Mouse (Mus musculus): ENCODE measurements at regions not wholly inside any gene's neighbourhood (a gene's known extent, or its start where the extent isn't known, plus 50 kb on each side); places are given as distances from the start of the nearest gene placed in this dataset.

DNA sequence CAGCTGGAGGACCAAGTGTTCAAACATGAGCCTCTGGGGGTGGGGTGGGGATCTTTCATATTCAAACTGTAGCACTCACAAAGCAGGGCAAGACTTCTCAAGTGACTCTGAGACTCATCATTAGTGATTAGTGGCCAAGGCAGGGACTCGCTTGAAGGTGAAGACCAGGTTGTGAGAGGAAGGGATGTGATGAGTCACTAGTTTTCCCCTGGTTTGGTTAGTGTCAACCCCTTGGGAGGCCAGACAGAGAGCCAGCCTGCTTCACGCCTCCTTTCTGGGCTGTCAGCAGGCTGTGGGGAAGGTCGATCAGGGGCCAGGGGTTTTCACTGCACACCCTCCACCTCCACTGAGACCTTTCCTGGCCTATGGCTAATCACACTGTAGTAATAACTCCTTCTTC lies 65.2 kb downstream of the Slc30a10 start:
- DNase-seq (ENCODE audit: low read depth, low spot score), result no peak

DNA sequence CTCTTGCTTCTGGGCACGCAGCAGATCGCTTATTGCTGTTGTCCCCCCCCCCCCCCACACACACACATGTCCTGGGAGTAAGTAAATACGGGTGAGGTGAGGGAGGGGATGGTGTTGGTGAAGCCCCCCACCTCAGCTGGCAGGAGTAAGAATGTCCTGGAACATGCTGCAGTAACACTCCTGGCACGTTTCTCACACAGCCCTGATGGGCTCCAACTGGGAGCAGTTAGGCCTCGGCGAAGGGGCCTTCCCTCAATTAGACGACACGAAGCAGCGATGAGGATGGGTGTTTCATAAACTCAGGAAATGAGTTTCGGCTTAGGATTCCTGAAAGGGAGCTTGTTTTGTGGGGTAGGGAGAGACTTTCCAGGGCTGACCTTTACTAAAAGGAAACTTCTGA lies 69.4 kb downstream of the Slc30a10 start:
- no peak for DNase-seq (ENCODE audit: low read depth, low spot score)

DNA sequence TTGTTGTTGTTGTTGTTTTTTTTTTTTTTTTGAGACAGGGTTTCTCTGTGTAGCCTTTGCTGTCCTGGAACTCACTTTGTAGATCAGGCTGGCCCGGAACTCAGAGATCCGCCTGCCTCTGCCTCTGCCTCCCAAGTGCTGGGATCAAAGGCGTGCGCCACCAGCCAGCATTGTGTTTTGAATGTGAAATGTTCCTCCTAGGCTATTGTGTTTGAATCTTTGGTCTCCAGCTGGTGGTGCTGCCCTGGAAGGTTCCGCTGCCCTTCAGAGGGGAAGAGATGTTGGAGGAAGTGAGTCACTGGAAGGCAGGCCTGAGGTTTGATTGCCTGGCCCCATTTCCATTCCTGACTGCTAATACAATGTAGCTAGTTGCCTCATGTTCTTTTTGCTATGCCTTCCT lies 78.8 kb downstream of the Slc30a10 start:
- no peak for DNase-seq (ENCODE audit: low read depth, low spot score)

GRCm38 (mm10) chr1:185534129-185534528 lies 79.5 kb downstream of the Slc30a10 start:
- no peak for DNase-seq (ENCODE audit: low read depth, low spot score)

GRCm38 (mm10) chr1:185535321-185535720 lies 80.7 kb downstream of the Slc30a10 start:
- DNase-seq (ENCODE audit: low read depth, low spot score), result no peak

- DNase-seq (ENCODE audit: low read depth, low spot score), result no peak
Measured at GRCm38 (mm10) chr1:185537236-185537635, 82.6 kb downstream of the Slc30a10 start.

DNA sequence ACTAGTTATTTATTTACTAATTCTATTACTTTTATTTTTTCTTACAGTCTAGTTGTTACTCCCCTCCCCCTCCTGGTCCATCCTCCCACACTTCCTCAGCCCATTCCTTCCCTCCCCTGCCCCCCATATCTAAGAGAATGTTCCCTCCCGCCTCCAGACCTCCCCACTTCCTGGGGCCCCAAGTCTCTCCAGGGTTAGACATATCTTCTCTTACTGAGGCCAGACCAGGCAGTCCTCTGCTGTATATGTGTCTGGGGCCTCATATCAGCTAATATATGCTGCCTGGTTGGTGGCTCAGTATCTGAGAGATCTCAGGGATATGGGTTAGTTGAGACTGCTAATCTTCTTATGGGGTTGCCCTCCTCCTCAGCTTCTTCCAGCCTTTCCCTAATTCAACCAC lies 84.8 kb downstream of the Slc30a10 start:
- no peak for DNase-seq (ENCODE audit: low read depth, low spot score)

- DNase-seq (ENCODE audit: low read depth, low spot score), result peak; percentile 45
Measured at GRCm38 (mm10) chr1:185546346-185546745, 91.7 kb downstream of the Slc30a10 start.

DNA sequence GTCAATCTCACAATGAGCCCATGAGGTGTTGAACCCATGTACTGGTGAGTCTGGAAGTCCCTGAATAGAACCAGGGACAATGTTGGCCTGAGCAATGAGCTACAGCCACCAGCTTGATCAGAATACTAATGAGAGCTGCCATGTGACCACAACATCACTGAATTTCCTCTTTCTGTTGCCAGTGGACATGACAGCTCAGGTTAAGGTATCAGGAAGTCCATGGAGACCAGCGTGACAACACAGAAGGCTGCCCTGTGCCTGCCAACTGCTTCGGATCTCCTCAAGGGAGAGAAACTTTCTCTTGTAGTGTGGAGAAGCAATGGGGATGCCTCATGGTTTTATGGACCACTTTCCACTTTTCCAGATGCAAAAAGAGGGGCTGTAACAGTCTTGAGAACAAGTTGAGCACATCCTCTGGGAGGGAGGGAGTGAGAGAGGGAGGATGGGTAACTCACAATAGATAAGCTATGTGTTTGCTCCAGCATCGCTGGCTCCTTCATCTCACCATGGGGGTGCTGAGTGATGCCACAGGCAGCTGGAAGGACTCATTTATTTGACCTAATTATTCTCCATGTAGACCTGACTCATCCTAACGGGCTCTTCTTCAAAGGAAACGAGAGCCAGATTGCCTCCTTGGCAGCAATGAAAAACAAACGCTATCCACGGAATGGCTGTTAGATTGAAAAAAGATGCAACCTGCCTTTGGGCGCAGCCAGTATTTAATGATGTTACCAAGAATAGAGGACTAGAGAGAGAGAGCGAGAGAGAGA lies 118.3 kb downstream of the Slc30a10 start:
- DNase-seq (ENCODE audit: low read depth, low spot score), result peak; percentile 18

GRCm38 (mm10) chr1:185574978-185575377 lies 120.3 kb downstream of the Slc30a10 start:
- no peak for DNase-seq (ENCODE audit: low read depth, low spot score)

DNA sequence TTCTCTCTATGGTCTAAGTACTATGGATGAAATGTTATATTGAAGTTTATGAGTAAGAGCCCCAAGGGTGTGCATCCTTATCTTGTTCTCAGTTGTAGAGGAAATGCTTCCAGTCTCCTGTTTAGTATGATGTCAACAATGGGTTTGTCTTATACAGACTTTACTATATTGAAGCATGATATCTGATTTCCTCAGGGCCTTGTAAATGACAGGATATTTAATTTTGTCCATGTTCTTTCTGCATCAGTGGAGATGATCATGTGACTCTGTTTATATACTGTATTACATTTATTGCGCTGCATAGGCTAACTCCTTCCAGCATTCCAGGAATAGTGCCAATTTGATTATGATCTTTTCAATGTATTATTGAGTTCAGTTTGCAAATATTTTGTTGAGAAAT lies 125.2 kb downstream of the Slc30a10 start:
- no peak for DNase-seq (ENCODE audit: low read depth, low spot score)

GRCm38 (mm10) chr1:185585191-185585870 lies 130.7 kb downstream of the Slc30a10 start:
- no peak for DNase-seq (ENCODE audit: low read depth, low spot score)

DNA sequence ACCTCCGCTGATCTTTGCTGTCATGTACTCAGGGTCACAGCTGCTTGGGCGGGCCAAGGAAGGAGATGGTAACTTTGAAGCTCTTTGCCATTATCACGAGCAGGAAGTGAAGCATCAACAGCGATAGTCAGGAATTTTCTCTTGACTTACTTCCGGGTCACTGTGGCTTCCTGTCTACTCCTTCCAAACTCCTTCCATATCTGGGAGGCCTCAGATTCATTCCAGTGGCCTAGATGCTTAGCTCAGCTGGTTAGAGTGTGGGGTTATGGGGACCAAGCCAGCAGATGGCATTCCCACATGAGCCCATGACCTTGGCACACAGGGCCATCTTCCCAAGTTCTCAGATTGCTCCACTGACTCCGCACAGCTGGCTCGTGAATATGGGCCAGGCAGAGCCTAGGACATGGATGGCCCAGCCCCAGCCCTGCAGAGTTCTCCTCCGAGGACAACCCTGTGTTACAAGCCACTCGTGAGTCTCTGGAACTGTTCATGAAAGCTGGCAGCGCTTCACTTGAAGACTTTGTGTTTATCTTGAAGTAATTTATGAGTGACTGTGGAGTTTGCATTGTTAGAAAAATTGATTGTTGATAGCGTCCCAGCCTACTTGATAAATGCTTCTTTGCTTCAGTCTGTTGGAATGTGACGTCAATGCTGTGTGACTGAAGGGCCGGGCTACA lies 133.2 kb downstream of the Slc30a10 start:
- no peak for DNase-seq (ENCODE audit: low read depth, low spot score)

DNA sequence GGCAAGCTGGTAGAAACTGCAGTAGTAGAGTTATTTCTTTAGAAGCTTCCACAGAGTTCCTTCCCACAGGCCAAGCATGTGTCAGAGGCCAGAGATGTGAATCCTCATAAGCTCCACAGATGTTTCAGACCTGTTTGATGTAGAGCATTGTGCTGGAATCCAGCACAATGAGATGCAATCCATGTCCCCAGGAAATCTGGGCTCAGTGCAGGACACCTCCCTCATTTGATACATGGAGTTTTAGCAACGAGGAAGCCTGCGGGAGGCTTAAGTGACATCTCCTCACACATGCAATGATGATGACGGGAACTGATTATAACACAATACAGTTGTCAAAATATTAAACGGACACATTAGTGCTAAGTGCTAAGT lies 133.7 kb downstream of the Slc30a10 start:
- no peak for DNase-seq (ENCODE audit: low read depth, low spot score)

- DNase-seq (ENCODE audit: low read depth, low spot score), result no peak
Measured at GRCm38 (mm10) chr1:185596815-185597214, 142.2 kb downstream of the Slc30a10 start.

- no peak for DNase-seq (ENCODE audit: low read depth, low spot score)
Measured at GRCm38 (mm10) chr1:185598514-185598913, 143.9 kb downstream of the Slc30a10 start.

DNA sequence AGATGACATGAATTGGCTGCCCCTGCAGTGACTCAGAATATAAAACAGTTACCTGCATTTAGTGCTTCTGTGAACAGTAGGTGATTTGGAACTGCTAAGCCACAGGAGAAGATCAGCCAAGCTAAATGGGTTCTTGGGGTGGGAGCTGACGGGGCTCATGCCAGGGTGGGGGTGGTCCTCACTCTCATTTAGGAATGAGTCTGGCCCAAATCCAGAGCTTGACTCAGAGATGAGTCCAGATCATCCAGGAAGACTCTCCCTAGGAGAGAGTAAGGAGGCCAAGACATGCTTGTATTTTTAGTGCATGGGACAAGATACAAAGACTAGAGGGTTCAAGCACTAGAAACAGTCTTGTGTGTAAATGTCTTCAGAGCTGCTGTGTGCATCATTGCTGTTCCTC lies 146.5 kb downstream of the Slc30a10 start:
- no peak for DNase-seq (ENCODE audit: low read depth, low spot score)

DNA sequence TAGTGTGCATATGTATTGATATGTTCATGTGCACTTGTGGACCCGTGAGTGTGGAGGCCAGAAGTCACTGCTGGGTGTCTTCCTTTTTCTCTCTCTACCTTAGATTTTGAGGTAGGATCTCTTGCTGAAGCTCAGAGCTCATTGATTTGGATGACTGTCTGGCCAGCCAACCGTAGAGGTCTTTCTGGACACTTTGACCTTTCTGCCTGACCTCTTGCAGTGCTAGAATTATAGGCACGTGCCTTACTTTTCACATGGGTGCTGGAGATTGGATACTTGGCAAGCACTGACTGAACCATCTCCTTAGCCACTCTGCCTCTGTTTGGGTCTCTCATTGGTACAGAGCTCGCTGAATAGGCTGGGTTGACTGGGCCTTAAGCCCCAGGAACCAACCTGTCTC lies 151.3 kb downstream of the Slc30a10 start:
- no peak for DNase-seq (ENCODE audit: low read depth, low spot score)

DNA sequence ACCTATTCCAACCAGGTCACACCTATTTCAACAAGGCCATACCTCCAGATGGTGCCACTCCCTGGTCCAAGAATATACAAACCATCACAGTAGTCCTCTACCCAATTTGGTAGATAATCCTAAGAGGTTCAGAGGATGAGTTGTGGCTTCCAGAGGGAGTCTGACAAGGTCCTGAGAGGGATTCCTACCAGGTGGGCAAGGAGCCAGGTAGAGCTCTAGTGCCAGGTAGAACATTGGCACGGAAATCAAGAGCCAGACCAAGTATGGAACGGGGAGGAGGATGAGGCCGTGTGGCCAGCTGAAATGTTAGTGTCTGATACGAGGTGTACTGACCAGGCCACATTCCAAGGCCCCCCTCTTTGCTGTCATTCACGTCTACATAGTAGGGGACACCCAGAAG lies 153.0 kb downstream of the Slc30a10 start:
- DNase-seq (ENCODE audit: low read depth, low spot score), result no peak

DNA sequence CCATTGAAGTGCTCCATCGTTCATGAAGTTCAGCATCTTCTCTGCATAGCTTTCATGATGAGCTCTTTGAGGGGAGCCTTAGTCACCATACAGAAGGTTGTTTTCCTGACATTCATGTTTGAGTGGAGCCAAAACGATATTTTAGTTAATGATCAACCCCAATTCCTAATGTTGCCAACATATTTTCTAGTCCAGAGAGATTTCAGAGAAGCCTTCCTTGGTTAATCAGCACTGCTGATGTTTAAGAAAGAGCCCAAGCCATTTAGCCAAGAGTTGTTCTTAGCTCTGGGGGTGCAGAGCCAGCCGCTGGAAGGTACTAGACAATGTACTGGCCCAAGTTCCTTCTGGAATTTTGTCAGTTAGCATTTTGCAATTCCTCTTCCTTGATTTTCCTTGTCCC lies 153.8 kb downstream of the Slc30a10 start:
- no peak for DNase-seq (ENCODE audit: low read depth, low spot score)

GRCm38 (mm10) chr1:185610586-185610985 lies 155.9 kb downstream of the Slc30a10 start:
- no peak for DNase-seq (ENCODE audit: low read depth, low spot score)

DNA sequence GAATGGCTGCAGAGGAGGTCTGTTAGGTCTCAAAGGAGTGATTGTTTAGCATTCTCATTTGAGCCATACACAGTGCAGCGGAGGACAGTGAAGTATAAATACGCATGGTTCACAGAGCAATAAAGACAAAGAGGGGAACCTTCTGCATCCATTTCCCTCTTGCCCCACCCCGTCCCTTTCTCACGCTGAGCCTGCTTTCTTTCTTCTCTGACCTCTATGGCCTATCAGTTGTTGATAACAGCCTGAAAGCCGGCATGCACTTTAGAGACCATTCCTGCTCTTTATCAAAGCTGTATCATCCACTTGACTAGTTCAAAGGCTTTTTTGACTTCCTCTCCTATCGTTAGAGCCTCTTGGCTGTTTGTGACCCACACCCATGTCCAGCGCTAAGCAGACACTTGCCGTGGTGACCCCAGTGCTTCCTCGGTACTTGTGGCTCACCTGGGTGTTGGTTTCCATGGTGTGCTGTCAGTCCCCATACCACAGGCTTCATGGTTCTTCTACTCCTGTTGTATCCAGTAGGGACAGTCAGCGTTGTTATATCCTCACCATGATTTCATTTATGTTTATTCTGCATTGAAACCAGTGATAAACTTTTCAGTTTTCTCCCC lies 161.3 kb downstream of the Slc30a10 start:
- no peak for DNase-seq (ENCODE audit: low read depth, low spot score)

Data from telencephalon, adult 2 months (tissue).